Mouse (Mus musculus) telencephalon, adult 2 months (tissue): ENCODE measurements at regions not wholly inside any gene's neighbourhood (a gene's known extent, or its start where the extent isn't known, plus 50 kb on each side); places are given as distances from the start of the nearest gene placed in this dataset.

Experiments
- DNase-seq: peaks from one replicate; pipeline ENCODE4 v3.0.0-alpha.2; 2011; ENCODE audit warnings: low read depth, low spot score

GRCm38 (mm10) chr5:33548800-33549199 is 80.6 kb downstream of the Fam53a start:
- DNase-seq = no peak

- DNase-seq = no peak
These were observed 86.1 kb downstream of the Fam53a start for GRCm38 (mm10) chr5:33543372-33543771.

GRCm38 (mm10) chr5:33542643-33543042 is 86.8 kb downstream of the Fam53a start:
- DNase-seq = no peak

- DNase-seq = no peak
These were observed 87.4 kb downstream of the Fam53a start for GRCm38 (mm10) chr5:33542000-33542554.

GRCm38 (mm10) chr5:33540259-33540658 is 89.2 kb downstream of the Fam53a start:
- DNase-seq = no peak

GRCm38 (mm10) chr5:33537429-33537828 is 92.0 kb downstream of the Fam53a start:
- DNase-seq = no peak

- no peak for DNase-seq
These were observed 92.4 kb downstream of the Fam53a start for GRCm38 (mm10) chr5:33537017-33537416.

GRCm38 (mm10) chr5:33536261-33536660 is 93.2 kb downstream of the Fam53a start:
- DNase-seq = no peak

GRCm38 (mm10) chr5:33535145-33536010 is 94.1 kb downstream of the Fam53a start:
- DNase-seq = no peak

- DNase-seq = peak; percentile 19
These were observed 95.1 kb downstream of the Fam53a start for GRCm38 (mm10) chr5:33534345-33534744.

GRCm38 (mm10) chr5:33533185-33533584 is 96.2 kb downstream of the Fam53a start:
- DNase-seq = no peak

GRCm38 (mm10) chr5:33531263-33531662 is 97.5 kb upstream of the Nkx1-1 start:
- no peak for DNase-seq

GRCm38 (mm10) chr5:33529771-33530170 is 96.0 kb upstream of the Nkx1-1 start:
- no peak for DNase-seq

GRCm38 (mm10) chr5:33528971-33529670 is 95.3 kb upstream of the Nkx1-1 start:
- DNase-seq = no peak

- no peak for DNase-seq
These were observed 94.0 kb upstream of the Nkx1-1 start for GRCm38 (mm10) chr5:33527750-33528149.

GRCm38 (mm10) chr5:33527316-33527715 is 93.5 kb upstream of the Nkx1-1 start:
- no peak for DNase-seq

GRCm38 (mm10) chr5:33521951-33522742 is 88.4 kb upstream of the Nkx1-1 start:
- no peak for DNase-seq

GRCm38 (mm10) chr5:33520856-33521255 is 87.1 kb upstream of the Nkx1-1 start:
- DNase-seq = no peak

- DNase-seq = no peak
These were observed 85.6 kb upstream of the Nkx1-1 start for GRCm38 (mm10) chr5:33519394-33519793.

GRCm38 (mm10) chr5:33518860-33519259 is 85.1 kb upstream of the Nkx1-1 start:
- DNase-seq = no peak

GRCm38 (mm10) chr5:33517625-33518024 is 83.8 kb upstream of the Nkx1-1 start:
- DNase-seq = no peak

GRCm38 (mm10) chr5:33516211-33516610 is 82.4 kb upstream of the Nkx1-1 start:
- DNase-seq = no peak
